Mouse (Mus musculus): ENCODE measurements at regions not wholly inside any gene's neighbourhood (a gene's known extent, or its start where the extent isn't known, plus 50 kb on each side); places are given as distances from the start of the nearest gene placed in this dataset.

GRCm38 (mm10) chr2:117666528-117666927, 323.7 kb upstream of the Rasgrp1 start:
- no peak for ATAC-seq (replicated peaks; ENCODE audit: low FRiP score, poor library complexity, severe bottlenecking)

DNA sequence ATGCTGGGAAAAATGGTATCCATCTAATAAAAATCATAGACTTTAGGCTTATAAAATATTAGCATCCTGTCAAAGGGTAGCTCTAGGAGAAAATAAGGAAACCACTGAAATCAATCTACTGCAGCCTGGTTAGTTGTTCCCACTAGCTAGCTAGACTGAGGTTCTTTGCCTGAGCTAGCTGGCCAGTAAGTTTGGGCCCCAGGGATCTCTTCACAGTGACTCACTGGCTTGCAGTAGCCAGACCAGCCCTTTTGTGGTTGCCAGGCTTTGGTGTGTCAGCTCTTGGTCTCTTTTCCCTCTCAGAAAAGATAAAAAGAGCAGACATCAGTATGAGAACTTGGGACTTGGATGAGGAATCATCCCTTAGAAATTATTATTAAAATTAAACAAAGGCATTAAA, 325.3 kb upstream of the Rasgrp1 start:
- no peak for ATAC-seq (replicated peaks; ENCODE audit: low FRiP score, poor library complexity, severe bottlenecking)

GRCm38 (mm10) chr2:117674877-117675276, 332.1 kb upstream of the Rasgrp1 start:
- no peak for ATAC-seq (replicated peaks; ENCODE audit: low FRiP score, poor library complexity, severe bottlenecking)

DNA sequence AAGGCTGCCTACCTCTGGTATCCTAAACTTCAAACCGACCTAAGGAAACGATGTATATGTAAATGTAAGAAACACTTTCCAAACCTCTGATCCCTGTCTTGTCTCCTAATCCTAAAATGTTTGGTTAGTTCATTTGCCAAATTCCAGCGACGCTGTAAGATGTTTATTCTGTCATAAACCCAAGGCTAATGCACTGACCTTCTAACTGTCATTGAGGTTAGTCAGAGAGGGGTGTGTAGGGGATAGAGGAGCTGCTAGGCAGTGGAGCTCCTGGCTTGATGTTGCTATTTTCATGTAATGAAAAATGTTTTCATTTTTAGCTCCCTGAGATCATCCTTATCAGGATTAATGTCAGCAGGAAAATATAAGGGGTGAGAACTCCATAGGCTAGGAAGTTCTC, 335.8 kb upstream of the Rasgrp1 start:
- ATAC-seq (replicated peaks; ENCODE audit: low FRiP score, poor library complexity, severe bottlenecking) = no peak

- no peak for ATAC-seq (replicated peaks; ENCODE audit: low FRiP score, poor library complexity, severe bottlenecking)
These were observed 343.1 kb upstream of the Rasgrp1 start for GRCm38 (mm10) chr2:117685836-117686453.

- no peak for ATAC-seq (replicated peaks; ENCODE audit: low FRiP score, poor library complexity, severe bottlenecking)
These were observed 350.7 kb upstream of the Rasgrp1 start for GRCm38 (mm10) chr2:117693537-117693936.

GRCm38 (mm10) chr2:117710173-117710813, 367.5 kb upstream of the Rasgrp1 start:
- ATAC-seq (replicated peaks; ENCODE audit: low FRiP score, poor library complexity, severe bottlenecking) = no peak

DNA sequence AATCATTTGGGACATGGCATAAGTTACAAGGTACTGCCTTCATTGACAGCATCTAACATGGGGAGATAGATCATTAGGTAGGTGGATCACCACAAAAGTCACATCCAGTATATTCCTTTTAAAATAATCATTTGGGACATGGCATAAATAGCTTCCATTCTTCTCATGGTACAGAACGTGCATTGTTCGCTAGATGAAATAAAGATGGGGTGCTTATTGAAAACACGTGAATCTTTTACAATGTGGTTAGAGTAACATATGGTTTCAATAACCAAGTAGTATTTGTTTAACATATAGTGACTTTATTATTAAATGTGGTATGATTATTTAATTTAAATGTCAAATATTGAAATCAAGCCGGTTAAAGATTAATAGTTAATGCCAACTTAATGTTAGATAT, 381.3 kb upstream of the Rasgrp1 start:
- ATAC-seq (replicated peaks; ENCODE audit: low FRiP score, poor library complexity, severe bottlenecking) = no peak

- no peak for ATAC-seq (replicated peaks; ENCODE audit: low FRiP score, poor library complexity, severe bottlenecking)
These were observed 380.4 kb upstream of the Thbs1 start for GRCm38 (mm10) chr2:117731253-117731652.

GRCm38 (mm10) chr2:117742413-117742812, 369.3 kb upstream of the Thbs1 start:
- ATAC-seq (replicated peaks; ENCODE audit: low FRiP score, poor library complexity, severe bottlenecking) = no peak

DNA sequence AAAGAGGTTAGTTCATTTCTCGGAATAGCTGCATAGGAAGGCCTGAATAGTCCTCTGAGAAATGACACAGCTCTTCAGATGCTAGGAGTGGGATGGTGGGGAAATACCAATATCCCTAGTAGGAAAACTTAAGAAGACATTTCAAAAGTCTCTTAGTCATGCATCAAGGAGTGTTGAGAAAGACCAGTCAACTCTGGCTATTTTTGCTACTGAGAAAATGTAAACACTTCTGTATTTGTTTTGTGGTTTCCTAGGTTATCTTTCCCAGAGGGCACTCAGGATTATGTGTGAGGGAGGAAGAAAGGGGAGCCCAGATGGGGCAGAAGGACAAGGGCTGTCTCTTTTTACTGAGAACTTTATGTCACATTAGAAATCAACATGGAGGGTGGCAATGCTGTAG, 367.8 kb upstream of the Thbs1 start:
- no peak for ATAC-seq (replicated peaks; ENCODE audit: low FRiP score, poor library complexity, severe bottlenecking)

GRCm38 (mm10) chr2:117745767-117746166, 365.9 kb upstream of the Thbs1 start:
- ATAC-seq (replicated peaks; ENCODE audit: low FRiP score, poor library complexity, severe bottlenecking) = no peak

GRCm38 (mm10) chr2:117747136-117747535, 364.5 kb upstream of the Thbs1 start:
- ATAC-seq (replicated peaks; ENCODE audit: low FRiP score, poor library complexity, severe bottlenecking) = no peak

DNA sequence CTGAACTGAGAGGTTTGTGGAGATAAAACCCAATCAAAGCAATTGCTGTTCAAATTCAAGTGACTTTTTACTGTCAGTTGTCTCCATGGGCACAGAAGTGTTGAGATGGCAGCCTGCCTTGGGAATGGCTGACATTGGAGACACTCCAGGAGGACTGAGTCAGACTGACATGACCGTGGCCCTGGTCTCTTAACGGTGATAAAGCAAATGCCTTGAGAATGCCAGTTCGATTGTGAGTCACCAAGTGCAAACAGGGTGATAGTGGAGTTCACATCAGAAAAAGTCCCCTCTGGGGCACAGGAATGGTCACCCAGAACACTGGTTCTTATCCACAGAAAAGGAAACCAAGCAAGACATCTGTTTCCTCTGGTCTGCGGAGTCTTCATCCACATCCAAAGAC, 362.8 kb upstream of the Thbs1 start:
- ATAC-seq (replicated peaks; ENCODE audit: low FRiP score, poor library complexity, severe bottlenecking) = no peak

DNA sequence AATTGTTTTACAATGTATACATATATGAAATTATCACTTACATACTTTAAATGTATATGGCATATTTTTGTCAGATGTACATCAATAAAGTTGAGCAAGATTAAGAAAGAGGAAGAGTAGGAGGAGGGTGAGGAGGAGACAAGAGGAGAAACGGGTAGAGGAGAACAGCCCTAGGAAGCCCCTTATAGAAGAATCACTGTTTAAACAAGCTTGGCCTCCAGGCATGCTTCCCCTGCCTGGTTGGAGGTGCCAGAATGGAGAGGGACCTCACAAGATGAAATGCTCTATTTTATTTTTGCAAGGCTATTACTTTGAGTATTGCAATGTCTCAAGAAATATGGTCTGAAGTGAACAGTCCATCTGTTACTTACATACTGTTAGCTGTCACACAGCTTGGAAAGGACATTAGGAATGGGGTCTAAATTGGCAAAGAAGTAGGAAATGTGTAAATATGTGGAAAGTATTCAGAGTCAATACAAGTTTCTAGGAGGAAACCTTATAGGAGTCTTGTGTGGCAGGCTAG, 352.1 kb upstream of the Thbs1 start:
- no peak for ATAC-seq (replicated peaks; ENCODE audit: low FRiP score, poor library complexity, severe bottlenecking)

GRCm38 (mm10) chr2:117763631-117764030, 348.0 kb upstream of the Thbs1 start:
- no peak for ATAC-seq (replicated peaks; ENCODE audit: low FRiP score, poor library complexity, severe bottlenecking)

- no peak for ATAC-seq (replicated peaks; ENCODE audit: low FRiP score, poor library complexity, severe bottlenecking)
These were observed 346.1 kb upstream of the Thbs1 start for GRCm38 (mm10) chr2:117765572-117765971.

DNA sequence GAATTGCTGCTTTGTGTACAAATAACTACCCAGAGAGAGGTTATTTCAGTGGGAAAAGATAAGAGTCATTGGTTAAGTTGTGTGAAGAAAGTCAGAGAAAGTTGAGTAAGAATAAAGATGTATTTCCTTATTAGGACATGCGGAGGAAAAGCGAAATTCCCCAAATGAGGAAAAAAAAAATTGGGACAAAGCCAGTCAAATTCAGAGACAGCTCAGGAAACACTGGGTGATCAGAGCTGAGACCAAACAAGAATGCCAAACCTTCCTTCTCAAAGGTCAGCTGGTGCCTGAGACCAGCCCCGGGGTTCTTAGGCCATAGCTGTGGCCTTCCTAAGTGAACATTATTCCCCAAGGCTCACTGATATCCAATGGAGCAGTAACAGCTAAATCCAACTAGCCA, 345.2 kb upstream of the Thbs1 start:
- ATAC-seq (replicated peaks; ENCODE audit: low FRiP score, poor library complexity, severe bottlenecking) = no peak

GRCm38 (mm10) chr2:117769402-117770114, 342.1 kb upstream of the Thbs1 start:
- ATAC-seq (replicated peaks; ENCODE audit: low FRiP score, poor library complexity, severe bottlenecking) = no peak

- ATAC-seq (replicated peaks; ENCODE audit: low FRiP score, poor library complexity, severe bottlenecking) = no peak
These were observed 341.6 kb upstream of the Thbs1 start for GRCm38 (mm10) chr2:117770115-117770485.

DNA sequence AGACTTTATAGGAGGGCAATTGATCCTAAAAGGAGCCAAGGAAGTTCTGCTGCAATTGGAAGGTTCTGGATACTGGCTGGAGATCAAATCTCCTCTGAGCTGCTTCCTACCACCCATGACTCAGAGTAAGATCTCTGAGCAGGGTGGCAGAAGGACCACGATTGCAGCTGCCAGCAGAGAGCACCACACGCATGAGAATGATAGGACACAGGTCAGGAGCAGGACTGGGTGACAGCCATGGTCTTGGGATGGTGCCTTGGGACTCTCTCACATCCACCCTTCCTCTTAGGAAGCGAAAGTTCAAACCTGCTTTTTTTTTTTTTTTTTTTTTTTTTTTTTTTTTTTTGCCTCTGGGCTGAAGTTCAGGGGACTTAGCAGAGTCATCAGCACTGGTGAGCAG, 331.4 kb upstream of the Thbs1 start:
- no peak for ATAC-seq (replicated peaks; ENCODE audit: low FRiP score, poor library complexity, severe bottlenecking)

Measured in erythroid progenitor cell, adult 5-6 weeks (primary cell).